Mouse (Mus musculus): Measurements from ENCODE around the gene Eci2.
"Not testable (repeated sequence)": the region's sequence is repeated elsewhere in the genome, so short reads cannot be mapped to it uniquely, and the experiment has no call there.

Eci2 gene

DNA sequence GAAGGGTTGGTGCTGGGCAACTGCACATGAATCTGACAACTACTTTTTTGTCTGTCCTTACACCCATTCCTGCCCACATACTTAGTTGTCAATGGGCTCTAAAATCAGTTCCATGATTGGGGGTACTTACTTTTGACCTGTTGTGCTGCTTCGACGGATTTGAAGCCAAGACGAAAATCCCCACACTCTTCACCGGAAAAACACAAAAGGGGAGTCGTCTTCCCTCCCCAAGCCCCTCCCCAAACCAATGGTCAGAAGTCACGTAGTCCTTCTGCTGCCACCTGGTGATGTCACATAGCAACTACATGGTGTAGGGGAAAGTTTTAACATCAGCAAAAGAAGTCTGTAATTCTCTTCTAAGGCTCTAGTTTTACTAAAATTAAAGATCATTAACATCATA lies at the start of gene Eci2:
Gene Eci2, minus strand, starts transcription at position 218 of the 400 bp plus-strand sequence.
- DNase-seq (ENCODE audit: low spot score), result peak; percentile 30

DNA sequence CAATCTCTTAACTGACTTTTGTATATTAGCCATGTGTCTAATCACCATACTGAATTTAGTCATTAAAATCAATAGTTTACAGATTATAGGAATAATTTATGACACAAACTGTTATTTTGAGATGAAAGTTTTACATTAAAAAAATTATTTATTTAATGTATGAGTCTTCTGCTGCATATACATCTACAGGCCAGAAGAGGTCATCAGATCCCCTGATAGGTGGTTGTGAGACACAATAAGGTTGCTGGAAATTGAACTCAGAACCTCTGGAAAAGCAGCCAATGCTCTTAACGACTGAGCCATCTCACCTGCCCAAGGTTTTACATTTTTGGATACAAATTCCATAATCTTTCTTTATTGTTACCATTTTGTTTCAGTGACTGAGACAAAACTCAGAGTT lies 48.0 kb upstream of the Eci2 start:
- no peak for DNase-seq (ENCODE audit: low spot score)

DNA sequence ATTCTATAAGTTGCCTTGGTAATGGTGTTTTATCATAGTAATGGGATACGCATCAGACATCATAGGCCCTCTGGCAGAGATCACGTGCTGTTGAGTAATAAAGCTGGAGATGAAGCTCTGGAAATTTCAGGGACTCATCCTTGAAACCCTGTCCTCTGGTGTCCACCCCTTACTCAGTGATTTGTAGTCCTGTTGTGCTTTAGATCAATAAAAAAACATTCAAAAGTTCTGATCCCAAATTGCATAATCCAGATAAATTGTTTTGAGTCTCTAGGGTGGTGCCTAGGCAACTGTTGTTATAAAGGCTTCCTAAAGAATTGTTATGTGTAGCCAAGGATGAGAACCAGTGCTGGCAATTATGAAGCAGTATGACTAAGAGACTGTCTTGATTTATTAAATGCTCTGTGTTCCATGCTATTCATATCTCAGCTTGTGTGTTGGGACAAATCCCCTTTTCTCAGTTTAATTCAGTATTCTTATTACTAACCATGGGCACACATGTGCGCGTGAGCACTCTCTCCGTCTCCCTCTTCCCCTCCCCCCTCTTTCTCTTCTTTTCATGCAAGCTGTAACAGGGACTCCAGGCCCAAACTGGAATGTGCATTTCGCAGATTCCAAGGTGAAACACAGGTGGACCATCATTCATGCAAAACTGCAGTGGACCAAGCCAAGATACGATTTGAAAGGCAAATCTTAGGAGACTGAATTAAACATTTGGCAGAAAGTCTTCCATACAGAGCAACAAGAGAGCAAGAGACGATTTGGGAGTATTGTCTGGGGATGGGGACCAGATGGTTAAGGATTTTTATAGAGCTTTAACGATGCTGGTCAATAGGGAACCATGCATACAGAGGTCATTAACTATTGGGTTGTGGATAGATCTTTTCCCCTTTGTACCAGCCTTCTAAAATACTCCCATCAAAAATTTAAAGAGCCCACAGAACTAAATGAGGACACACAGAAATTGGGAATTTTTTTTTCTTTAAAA lies 43.9 kb upstream of the Eci2 start:
- DNase-seq (ENCODE audit: low spot score), result no peak

DNA sequence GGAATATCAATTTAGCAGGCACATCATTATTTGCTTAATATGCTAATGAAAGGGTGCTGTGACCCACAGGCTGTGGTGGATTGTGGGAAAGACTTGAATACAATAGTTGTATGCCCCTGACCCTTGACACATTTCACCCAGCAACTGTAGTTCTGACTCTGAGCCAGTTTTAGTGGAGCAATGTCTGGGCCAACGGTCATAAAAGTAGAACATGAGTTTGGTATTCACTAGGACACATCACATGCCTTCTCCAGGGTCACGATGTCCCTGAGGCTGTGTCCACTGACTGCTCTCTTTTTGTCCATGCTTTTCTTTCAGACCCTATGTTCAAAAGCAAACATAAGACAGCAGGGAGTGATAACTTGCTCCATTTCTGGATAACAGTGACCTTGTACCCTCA lies 40.2 kb upstream of the Eci2 start:
- peak; percentile 35 for DNase-seq (ENCODE audit: low spot score)

DNA sequence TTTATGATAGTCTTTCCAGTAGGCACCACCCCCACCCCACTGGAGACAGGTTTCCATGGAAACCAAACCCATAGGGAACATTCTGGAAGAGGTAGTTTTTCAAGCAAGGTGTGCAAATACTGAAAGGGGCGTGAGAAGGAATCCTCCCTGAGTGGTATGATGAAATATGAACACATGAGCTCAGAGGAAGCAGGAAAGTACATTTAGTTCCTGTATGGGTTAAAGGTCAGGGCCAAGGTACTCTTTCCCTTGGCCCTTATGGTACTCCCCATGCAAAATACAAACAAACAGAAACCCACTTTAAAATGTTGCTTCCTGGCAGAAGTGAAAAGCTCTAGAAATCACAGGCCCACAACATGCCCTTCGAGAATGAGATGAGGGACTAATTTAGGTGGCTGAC lies 39.1 kb upstream of the Eci2 start:
- DNase-seq (ENCODE audit: low spot score), result no peak

DNA sequence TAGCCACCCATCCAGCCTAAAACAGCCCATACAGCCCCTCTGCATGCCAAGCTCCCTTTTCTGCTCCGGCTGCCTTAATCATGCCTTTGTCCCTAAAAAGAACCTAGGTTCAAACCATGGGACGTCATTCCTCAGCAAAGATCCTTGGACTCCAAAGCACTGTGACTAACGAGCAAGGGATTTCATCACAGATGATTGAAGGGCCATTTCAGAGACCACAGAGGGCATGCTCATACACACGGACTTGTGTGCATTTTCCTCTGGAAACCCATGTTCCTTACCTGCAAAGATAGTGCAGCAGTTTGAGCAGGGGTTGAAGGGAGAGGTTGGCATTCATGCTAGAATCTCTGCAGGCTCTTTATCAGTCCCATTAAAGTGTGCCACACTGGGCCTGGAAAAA lies 37.5 kb upstream of the Eci2 start:
- DNase-seq (ENCODE audit: low spot score), result no peak

DNA sequence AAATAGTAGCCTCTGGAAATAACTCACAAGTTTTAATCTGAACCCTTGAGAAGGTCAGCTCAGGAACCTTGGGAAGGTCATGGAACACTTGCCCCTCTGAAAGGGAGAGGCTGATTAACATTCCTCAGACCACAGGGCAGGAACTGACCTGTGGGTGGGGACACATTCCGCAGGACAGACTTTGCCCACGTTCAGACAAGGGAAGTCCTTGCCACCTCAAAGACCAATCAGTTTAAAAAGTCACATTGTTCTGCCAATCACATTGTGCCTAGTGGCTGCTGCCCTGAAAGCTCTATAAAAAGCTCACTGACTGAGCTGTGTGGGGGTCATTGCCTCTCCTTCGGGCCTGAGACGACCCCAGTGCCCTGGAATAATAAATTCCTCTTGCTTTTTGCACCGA lies 31.2 kb upstream of the Eci2 start:
- DNase-seq (ENCODE audit: low spot score), result no peak

DNA sequence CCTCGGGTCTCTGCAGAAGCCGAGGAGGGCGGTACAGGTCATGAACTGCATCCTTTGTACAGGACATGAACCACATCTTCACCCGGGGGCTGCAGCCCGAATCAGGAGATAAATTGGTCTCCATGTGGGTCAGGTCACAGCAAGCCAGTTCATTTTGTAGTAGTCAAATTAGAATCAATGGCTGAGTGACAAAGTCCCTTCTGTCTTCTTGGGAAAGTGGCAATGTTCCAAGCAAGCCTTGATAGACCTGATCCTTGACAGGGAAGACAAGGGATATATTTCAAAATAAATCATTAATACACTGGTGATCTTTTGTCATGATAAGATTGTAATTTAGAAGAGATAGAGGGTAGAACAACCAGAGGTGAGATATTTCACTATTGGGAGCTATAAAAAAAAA lies 9.6 kb upstream of the Eci2 start:
- DNase-seq (ENCODE audit: low spot score), result no peak

DNA sequence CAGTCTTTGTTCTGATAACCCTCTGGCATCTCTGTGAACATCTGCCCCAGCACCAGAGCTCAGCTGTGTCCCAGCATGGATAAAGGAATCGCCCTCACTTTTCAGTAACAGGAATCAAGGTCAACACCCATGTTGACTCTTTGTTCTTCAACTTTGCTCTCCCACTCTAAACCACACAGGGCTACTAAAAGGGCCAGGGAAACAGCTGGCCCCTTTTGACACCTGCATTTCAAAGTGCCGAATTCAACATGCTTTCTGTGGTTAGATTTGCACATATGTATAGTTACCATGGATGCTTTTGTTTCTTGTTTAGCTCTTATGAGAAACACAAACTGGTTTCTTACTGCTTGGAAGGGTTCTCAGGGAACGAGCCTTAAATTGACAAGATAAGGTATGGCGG lies 8.8 kb upstream of the Eci2 start:
- DNase-seq (ENCODE audit: low spot score), result no peak

DNA sequence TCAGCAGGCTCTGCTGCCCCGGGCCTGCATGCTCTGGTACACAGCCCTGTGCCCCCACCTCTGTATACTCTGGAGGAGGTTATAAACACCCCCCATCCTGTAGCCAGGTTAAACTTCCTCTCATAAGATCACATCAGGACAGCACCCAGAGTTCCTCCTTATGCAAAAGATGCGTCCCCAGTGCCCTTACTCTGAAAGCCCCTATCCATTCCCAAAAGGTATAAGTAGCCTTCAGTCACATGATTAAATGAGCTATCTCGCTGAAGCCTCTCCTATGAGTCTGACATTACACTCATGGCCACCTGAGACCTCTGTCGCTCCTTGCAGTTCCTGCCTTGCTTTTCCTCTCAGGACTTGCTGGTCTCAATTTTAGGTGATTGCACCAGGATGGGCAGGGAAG lies 6.7 kb upstream of the Eci2 start:
- no peak for DNase-seq (ENCODE audit: low spot score)

DNA sequence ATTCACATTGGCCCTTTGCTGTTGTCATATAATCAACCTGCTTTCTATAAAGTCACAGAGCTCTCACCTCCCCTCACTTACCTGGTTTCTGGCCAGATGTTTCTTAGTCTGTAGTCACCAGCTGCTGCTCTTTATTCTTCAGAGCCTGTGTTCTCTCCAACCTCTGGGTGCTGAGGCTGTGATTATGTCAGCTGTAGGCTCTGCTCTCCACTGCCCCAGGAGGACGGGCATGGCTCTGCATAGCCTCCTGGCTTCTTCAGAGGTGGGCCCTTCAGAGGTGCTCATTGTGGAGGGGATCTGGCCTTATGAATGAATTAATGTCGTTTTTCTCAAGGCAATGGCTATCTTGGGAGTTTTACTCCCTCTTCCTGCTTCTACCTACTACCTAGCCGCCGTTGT lies 4.8 kb upstream of the Eci2 start:
- no peak for DNase-seq (ENCODE audit: low spot score)

DNA sequence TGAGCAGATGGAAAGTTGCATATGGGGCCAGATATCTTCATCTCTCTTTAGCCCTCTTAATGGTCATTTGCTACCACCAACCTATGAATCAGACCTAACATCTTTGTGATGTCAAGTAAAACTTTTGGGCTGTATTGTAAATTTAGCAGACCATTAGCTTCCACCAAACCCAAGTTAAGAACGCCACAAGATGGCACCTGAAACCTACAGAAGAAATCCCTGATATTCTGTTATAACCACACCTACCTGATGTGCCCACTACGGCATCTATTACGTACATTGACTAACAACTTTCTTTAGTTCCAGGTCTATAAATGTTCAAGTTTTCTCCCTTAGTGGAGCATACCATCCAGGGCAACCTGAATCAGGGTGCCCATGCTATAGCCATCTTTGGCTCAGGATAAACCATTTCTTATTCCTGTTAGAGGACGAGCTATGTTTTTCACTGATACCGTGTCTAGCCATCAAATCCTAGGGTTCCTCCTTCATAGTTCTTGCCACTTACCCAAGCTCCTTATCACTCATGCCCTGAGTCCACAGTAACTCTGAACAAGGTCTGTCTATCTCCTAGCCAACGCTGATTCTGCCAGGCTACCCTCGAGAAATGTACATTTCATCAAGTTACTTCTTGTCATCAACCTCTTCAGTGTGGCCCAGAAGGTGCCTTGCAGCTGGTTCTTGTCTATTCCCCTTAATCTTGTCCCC lies 4.2 kb upstream of the Eci2 start:
- no peak for DNase-seq (ENCODE audit: low spot score)

DNA sequence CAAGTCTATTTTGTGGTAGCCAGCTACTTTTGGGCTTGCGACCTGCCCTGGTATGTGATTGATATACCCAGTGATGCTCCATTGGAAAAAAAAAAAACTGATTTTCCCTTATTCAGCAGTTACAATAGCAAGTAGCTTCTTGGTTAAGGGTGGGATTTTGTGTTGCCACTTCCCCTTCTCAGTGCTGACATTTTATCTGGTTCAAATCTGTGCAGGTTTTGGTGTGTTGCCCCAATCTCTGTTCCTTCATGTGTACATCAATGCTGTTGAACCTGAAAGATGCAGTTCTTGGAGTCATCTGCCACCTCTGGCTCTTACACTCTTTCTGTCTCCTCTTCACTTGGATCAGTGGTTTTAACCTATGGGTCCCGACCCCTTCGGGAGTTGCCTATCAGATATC lies 1.5 kb upstream of the Eci2 start:
- no peak for DNase-seq (ENCODE audit: low spot score)

DNA sequence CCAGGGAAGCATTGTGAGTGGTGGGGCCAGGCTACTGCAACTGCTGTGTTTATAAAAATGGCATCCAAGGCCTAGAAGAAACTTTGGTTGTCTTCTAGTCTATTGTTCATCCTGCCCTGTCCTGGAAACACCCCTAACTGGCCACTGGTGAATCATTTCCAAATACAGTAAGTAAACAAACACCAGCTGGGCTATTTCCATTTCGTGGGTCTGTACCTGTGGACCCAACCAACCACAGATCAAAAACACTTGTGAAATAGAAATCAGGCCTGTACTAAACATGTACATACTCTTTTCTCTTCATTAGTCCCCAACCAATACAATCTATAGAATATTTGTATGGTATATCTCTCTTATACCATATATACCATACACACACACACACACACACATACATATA lies 3.5 kb downstream of the Eci2 start:
- not testable (repeated sequence) for DNase-seq (ENCODE audit: low spot score)

DNA sequence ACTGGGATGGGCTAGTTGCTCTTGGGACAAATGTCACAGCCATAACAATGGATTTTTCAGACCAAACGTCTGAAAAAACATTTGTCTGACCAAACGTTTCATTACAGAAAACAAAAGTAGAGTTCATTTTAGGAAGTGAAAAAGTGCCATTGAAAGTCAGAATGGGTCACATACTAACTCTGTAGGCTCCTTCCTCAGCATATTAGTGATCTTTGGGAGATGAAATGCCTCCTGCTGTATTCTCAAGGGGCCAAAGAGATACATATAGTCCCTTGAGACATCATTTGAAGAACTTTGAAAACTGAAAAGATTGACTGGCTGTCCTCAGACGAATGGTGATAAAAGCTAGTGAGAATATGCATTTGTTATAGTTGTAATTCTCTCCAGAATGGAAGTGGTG lies 6.5 kb downstream of the Eci2 start:
- DNase-seq (ENCODE audit: low spot score), result no peak

DNA sequence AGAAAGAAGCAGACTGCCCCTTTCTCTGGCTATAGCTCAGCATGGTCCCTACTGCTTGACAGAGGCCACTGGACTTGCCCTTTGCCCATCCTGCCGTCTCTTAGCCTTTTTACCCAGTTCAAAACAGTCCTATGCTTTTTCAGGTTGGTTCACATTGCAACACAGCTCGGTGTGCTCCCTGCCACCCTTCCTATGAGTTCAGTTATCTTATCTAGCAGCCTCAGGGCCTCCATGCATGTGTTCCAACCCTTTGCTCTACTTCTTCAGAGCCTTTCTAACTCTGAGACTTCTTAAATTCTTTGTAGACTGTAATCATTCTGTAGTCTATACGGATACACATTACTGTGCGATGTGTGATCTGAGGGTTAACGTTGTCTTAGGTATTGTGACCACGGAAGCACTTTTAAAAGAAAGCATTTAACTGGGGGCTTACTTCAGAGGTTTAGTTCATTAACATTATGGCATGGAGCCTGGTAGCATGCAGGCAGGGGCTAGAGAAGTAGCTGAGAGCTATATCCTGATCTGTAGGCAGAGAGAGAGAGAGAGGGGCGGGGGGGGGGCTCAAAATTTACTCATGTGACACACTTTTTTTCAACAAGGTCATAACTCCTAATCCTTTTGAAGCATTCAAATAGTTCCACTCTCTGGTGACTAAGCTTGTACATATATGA lies 7.9 kb downstream of the Eci2 start:
- no peak for DNase-seq (ENCODE audit: low spot score)

DNA sequence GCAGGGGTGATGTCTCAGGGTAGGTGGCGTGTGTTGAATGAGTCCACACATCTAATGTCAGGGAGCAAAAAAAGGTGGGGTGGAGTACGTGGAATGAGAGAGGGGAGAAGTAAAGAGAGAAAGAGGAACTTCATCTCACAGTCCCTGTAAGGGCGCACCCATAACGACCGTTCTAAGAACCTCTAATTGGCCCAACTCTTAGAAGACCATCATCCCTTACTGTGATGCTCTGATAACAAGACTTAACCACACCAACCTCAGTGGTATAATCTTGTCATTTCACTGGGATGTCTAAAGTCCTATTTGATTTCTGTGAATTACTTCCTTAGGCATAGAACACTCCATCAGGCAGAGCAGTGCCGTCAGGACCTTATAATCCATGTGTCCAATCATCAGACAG lies 9.5 kb downstream of the Eci2 start:
- DNase-seq (ENCODE audit: low spot score), result no peak

DNA sequence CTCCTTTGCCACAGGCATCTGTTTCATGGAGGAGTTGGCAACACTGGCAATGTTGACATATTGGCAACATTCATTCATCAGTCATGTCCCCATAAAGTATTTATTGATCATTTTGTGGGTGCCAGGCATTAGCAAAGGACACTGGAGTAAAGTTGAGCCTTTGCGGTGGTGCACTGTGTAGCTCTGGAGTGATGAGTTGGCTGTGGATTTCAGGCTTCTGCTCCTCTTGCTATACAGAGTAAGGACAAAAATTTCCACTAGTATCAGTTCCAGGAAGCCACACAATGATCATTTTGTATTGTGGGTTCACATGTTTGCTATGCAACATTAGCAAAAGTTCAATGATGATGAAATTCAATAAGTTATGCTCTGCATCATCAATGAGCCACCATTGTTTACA lies 10.8 kb downstream of the Eci2 start:
- no peak for DNase-seq (ENCODE audit: low spot score)

DNA sequence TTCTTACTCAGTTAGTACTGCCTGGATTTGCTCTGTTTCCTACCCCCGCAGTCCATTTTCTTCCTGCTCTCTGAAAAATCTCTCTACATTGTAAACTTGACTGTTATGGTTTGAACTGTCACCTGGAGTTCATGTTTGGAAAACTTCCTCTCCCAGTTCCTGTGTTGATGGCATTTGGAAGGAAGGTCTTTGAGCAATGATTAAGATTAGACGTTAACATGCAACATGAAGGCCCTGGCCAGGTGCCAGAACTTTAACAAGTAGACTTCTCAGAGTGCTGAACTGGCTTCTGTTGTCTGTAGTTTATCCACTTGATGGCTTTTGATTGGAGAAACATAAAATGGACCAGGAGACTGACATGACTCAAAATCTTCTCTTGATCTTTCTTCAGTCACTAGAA lies 31.0 kb downstream of the Eci2 start:
- DNase-seq (ENCODE audit: low spot score), result no peak

DNA sequence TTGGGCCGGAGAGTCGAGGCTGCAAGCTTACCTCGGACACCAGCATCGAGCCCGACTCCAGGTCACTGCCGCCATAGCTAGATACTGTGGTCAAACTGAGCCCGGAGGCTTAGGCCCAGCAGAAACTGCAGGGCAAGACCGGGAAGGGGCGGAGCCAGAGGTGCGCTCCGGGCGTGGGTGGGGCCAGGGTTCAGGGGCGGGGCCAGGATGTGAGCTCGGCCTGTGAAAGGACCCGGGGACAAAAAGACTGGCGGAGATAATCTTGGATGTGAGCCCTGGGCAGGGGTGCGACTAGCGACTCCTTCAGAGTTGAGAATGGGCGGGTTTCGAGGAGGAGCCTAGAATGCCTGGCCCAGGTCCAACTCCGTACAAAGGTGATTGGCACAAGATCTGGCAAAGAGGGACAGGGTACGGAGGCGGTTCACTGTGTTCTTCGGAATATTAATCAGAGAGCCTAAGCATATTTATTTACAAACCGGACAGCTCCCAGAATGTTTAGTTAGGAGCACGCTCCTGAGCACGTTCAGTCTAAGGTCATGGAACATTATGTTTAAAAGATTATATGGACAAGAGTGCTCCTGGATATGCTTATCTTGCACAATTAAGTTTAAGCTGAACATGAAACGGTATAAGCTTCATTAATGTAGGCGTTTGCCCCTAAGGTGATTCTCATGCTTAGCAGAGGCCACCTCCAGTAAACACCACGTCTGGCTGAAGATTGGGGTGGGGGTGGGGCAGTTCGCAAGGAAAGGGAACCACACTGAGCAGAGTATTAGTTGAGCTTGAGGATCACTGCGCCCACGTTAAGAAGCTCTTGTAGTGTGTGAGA lies 32.7 kb downstream of the Eci2 start:
- peak; percentile 96 for DNase-seq (ENCODE audit: low spot score)

DNA sequence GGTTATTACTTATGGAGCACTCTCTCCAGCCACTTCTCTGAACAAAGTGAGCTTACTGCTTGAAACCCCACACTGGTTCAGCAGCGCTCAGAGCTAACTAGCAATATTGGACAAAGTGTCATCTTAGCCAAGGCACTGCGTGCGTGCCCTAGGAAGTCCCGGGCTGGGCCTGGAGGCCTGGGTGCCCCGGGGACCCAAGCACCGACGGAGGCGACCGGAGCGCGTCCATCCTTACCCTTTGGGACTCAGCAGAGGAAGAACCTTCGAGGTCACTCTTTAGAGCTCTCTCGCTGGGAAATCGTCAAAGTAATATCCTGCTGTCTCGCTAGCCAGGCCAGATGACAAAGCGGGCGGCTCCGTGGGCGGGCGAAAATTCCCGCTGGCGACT lies 33.3 kb downstream of the Eci2 start:
- no peak for DNase-seq (ENCODE audit: low spot score)

DNA sequence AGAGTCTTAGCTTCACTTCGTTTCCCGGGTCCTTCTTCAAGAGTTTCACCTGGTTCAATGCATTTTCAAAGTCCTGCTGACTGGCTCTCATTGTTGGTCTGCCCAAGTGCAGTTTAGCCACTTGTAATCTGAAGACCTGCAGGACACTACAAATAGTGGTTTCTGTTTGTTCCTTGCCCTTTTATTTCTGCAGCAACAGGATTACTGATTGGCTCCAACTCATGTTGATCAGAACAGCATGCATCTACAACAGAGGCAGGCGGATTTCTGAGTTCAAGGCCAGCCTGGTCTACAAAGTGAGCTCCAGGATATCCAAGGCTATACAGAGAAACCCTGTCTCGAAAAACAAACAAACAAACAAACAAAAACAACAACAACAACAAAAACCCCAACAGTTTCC lies 33.8 kb downstream of the Eci2 start:
- DNase-seq (ENCODE audit: low spot score), result no peak

Data from ovary, postnatal 36 days (tissue).